Mouse (Mus musculus) stomach, postnatal 0 days (tissue): ENCODE measurements at regions not wholly inside any gene's neighbourhood (a gene's known extent, or its start where the extent isn't known, plus 50 kb on each side); places are given as distances from the start of the nearest gene placed in this dataset.
A peak's percentile ranks its signal among the peaks of the same experiment; 100 is the strongest.

Experiments used
- ATAC-seq: fragments of 200-750 bp; cut with Nextera tagmentation; 2 replicates; pipeline ENCODE4 v1.8.0; 2017; ENCODE audit not compliant: low FRiP score, low TSS enrichment
- DNase-seq: peaks from one replicate; pipeline ENCODE4 v3.0.0-alpha.2; 2016; ENCODE audit warnings: low spot score
- H3K27ac ChIP-seq: fragments of 300-500 bp; sonication (generic); replicated peaks from 2 replicates; pipeline ENCODE4 v1.5.1; 2014; ENCODE audit warnings: mild to moderate bottlenecking, control low read depth
- H3K27me3 ChIP-seq: fragments of 300-500 bp; sonication (generic); 2 replicates; pipeline ENCODE4 v1.6.1; 2014; ENCODE audit warnings: low read length; ENCODE audit not compliant: control insufficient read depth, insufficient read depth
- H3K36me3 ChIP-seq: fragments of 300-500 bp; sonication (generic); 2 replicates; pipeline ENCODE4 v1.6.1; 2014; ENCODE audit warnings: low read length, mixed read lengths; ENCODE audit not compliant: control insufficient read depth, insufficient read depth
- H3K4me1 ChIP-seq: fragments of 300-500 bp; sonication (generic); replicated peaks from 2 replicates; pipeline ENCODE4 v1.6.1; 2014; ENCODE audit warnings: antibody characterized with exemption; ENCODE audit not compliant: control insufficient read depth, insufficient read depth
- H3K4me2 ChIP-seq: fragments of 300-500 bp; sonication (generic); replicated peaks from 2 replicates; pipeline ENCODE4 v1.6.1; 2014; ENCODE audit warnings: low read depth, mild to moderate bottlenecking, control low read depth, moderate library complexity
- H3K4me3 ChIP-seq: fragments of 300-500 bp; sonication (generic); 2 replicates; pipeline ENCODE4 v1.5.1; 2014; ENCODE audit warnings: low read depth, low read length, control low read depth
- H3K9ac ChIP-seq: fragments of 300-500 bp; sonication (generic); 2 replicates; pipeline ENCODE4 v1.6.1; 2014; ENCODE audit warnings: mild to moderate bottlenecking, low read length, control low read depth, mixed read lengths
- H3K9me3 ChIP-seq: fragments of 300-500 bp; sonication (generic); 2 replicates; pipeline ENCODE4 v1.6.1; 2016; ENCODE audit warnings: low read length; ENCODE audit not compliant: control insufficient read depth
- CTCF ChIP-seq: IDR thresholded peaks from 2 replicates; pipeline ENCODE4 v1.5.1; 2016; ENCODE audit warnings: antibody characterized with exemption, low read depth, mild to moderate bottlenecking, moderate library complexity
- EP300 ChIP-seq: optimal IDR thresholded peaks from 2 replicates; pipeline ENCODE3; 2016; ENCODE audit warnings: antibody characterized with exemption
- WGBS: fragments of 180-500 bp; shearing (Covaris S2); extraction: QIAGEN DNeasy Blood & Tissue Kit; methylation state at CpG from one replicate; pipeline ENCODE4 v1.1.7; 2014; 5-methylcytosine and 5-hydroxymethylcytosine counted together

GRCm38 (mm10) chr1:91742031-91742430 is 59.2 kb upstream of the Twist2 start:
- ATAC-seq (no peak), DNase-seq (no peak)
- Histone ChIP-seq H3K9ac (no peak overlapping the region), H3K9me3 (no peaks in the 10 kb centered on the region), H3K4me1 (no peaks in the 10 kb centered on the region), H3K36me3 (no peaks in the 10 kb centered on the region), H3K4me2 (no peak overlapping the region), H3K27ac (no peak overlapping the region), H3K4me3 (no peak overlapping the region), H3K27me3 (no peaks in the 10 kb centered on the region)
- 88% methylated on average over 7 of the region's 7 CpGs for WGBS
- TF ChIP-seq CTCF (no peak), EP300 (no peak)

GRCm38 (mm10) chr1:91742914-91743313 is 58.3 kb upstream of the Twist2 start:
- H3K27me3 ChIP-seq: no peaks in the 10 kb centered on the region
- no peak overlapping the region for H3K4me3 ChIP-seq
- DNase-seq (peak; percentile 48), ATAC-seq (no peak)
- TF ChIP-seq EP300: no peak
- H3K36me3 ChIP-seq: no peaks in the 10 kb centered on the region
- 44% methylated on average over 3 of the region's 3 CpGs for WGBS
- no peak overlapping the region for H3K4me2 ChIP-seq
- H3K9me3 ChIP-seq: no peaks in the 10 kb centered on the region
- no peaks in the 10 kb centered on the region for H3K4me1 ChIP-seq
- H3K27ac ChIP-seq: no peak overlapping the region
- no peak overlapping the region for H3K9ac ChIP-seq

GRCm38 (mm10) chr1:91744076-91744475 is 57.2 kb upstream of the Twist2 start:
- Histone ChIP-seq H3K36me3 (no peaks in the 10 kb centered on the region), H3K9me3 (no peaks in the 10 kb centered on the region), H3K27ac (no peak overlapping the region), H3K4me1 (no peaks in the 10 kb centered on the region), H3K9ac (no peak overlapping the region), H3K4me2 (no peak overlapping the region), H3K27me3 (no peaks in the 10 kb centered on the region), H3K4me3 (no peak overlapping the region)
- DNase-seq (no peak), ATAC-seq (no peak)
- TF ChIP-seq EP300 (no peak), CTCF (no peak)
- 81% methylated on average over 3 of the region's 3 CpGs for WGBS

GRCm38 (mm10) chr1:91744701-91745100 is 56.6 kb upstream of the Twist2 start:
- Histone ChIP-seq H3K4me3 (no peak overlapping the region), H3K4me1 (no peaks in the 10 kb centered on the region), H3K9me3 (no peaks in the 10 kb centered on the region), H3K27ac (no peak overlapping the region), H3K36me3 (no peaks in the 10 kb centered on the region), H3K9ac (no peak overlapping the region), H3K27me3 (no peaks in the 10 kb centered on the region), H3K4me2 (no peak overlapping the region)
- 86% methylated on average over 5 of the region's 5 CpGs for WGBS
- TF ChIP-seq CTCF (no peak), EP300 (no peak)
- no peak for ATAC-seq
- DNase-seq: no peak

- Histone ChIP-seq H3K27ac (no peak overlapping the region), H3K36me3 (no peaks in the 10 kb centered on the region), H3K27me3 (no peaks in the 10 kb centered on the region), H3K4me2 (no peak overlapping the region), H3K9ac (no peak overlapping the region), H3K9me3 (no peaks in the 10 kb centered on the region), H3K4me3 (no peak overlapping the region), H3K4me1 (no peaks in the 10 kb centered on the region)
- DNase-seq: no peak
- TF ChIP-seq EP300 (no peak), CTCF (no peak)
- no peak for ATAC-seq
- WGBS: 27% methylated on average over 11 of the region's 11 CpGs
These were observed 53.7 kb upstream of the Twist2 start for GRCm38 (mm10) chr1:91747583-91747982.
